Mouse (Mus musculus) sigmoid colon, adult 10 weeks (tissue): Measurements from ENCODE around the gene Cdkn2d. TPM values are rescaled to one million over a fixed set of nuclear protein-coding genes. Genes with fewer than 3 reads are reported as not detected.

Source experiments
- polyA plus RNA-seq: library from polyadenylated mRNA; stranded (reverse); fragments of 350-450 nt; fragmentation: Illumina TruSeq; extraction: RNeasy Lipid Tissue Mini Kit (QIAGEN cat#74804); gene quantifications from one replicate; pipeline ENCODE4 v1.2.3, GENCODE M21; 2014; ENCODE audit warnings: low read depth, low replicate concordance

The Cdkn2d gene
- polyA plus RNA-seq: 6.7 TPM

DNA sequence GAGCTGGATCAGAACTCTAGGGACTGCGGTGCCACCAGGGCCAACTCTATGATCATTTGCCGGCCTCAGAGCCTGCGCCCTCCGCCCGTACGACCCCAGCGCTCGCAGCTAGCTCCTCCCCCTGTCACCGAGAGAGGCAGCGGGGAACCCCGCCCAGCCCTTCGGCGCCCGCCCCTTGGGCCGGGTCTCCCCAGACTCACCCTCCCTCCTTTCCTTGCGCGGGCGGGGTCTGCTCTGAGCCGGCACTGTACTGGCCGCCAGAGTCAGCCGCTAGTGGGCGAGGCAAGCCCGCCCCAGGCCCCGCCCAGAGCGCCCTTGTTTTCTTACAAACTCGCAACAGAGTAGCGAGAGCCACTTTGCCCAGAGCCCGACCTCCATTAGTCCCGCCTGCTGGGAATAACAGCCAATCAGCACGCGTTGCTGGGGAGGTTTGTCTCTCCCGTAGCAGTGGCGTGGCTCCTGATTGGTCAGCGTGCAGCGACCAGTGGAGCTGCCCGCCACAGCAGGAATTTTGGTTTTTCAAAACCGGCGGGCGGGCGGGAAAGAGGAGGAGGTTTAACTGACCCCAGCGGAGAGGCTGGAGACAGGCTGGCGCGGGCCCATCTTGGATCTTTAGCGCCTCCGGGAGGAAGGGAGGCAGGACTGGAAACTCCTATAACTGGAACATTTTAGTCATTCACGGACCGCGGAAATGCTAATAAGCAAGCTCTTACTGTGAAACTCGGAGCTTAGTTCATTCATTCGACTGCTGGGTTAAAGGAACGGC is at the start of gene Cdkn2d:
TSS of gene Cdkn2d (minus strand) at position 386 of the 766 bp plus-strand sequence.

DNA sequence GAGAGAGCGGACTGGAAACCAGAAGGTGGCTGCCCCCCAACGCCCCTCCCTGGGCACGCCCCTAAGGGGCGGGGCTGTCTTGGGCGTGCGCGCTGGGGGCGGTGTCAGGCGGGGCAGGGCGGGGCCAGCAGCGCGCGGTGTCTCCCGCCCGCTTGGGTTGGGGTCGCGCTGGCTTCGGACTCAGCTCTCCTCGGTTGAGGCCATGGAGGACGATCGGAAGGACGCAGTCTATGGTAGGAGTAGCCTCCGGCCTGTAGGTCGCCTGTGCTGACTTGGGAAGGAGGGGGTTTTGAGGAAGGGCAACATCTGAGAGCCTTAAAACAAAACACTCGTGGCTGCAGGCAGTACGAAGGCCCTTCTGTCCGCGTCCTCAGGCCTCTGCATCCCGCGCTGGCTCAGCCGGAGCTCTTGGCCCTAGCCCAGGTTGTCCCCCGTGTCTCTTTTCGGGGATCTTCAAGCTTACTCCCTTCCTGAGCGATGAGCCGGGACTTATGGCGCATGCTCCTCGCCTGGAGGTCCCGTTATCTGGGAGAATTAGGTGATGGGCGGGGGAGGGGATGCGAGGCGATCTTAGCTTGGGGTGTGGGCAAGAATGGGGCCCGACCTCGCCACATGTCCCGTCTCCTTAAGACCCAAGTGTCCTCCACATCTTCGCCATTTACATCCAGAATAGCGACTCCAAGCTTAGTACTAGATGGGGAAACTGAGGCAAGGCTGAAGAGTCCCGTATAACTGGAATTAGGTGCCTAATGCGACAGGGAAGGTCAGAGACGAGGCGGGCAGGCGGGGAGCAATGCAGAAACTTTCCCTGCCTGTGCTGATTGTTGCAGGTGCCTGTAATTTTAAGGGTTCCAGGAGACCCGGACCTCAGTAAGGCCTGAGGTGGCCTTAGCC is 29.7 kb upstream of the Cdkn2d start, which contains the start of gene Slc44a2:
TSS of gene Slc44a2 (plus strand) at position 80 of the 894 bp plus-strand sequence.

DNA sequence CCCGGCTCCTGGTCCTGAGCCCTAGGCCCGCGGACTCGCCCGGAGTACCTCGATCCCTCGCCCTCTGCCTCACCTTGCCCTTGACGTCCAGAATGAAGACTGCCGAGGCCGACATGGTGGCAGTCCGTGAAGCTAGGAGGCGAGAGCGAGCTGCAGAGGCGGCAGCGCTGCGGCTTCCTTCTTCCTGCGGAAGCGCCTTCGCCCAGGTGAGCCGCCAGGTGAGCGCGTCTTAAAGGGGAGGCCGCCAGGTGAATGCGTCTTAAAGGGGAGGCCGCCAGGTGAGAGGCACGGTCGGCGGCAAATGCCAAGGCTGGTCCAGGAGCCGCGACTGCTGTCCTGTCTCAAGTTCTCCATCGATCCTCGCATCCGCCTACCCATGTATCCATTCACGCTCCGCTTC is 20.9 kb upstream of the Cdkn2d start, which contains the start of gene Ap1m2:
TSS of gene Ap1m2 (minus strand) at position 204 of the 400 bp plus-strand sequence.

DNA sequence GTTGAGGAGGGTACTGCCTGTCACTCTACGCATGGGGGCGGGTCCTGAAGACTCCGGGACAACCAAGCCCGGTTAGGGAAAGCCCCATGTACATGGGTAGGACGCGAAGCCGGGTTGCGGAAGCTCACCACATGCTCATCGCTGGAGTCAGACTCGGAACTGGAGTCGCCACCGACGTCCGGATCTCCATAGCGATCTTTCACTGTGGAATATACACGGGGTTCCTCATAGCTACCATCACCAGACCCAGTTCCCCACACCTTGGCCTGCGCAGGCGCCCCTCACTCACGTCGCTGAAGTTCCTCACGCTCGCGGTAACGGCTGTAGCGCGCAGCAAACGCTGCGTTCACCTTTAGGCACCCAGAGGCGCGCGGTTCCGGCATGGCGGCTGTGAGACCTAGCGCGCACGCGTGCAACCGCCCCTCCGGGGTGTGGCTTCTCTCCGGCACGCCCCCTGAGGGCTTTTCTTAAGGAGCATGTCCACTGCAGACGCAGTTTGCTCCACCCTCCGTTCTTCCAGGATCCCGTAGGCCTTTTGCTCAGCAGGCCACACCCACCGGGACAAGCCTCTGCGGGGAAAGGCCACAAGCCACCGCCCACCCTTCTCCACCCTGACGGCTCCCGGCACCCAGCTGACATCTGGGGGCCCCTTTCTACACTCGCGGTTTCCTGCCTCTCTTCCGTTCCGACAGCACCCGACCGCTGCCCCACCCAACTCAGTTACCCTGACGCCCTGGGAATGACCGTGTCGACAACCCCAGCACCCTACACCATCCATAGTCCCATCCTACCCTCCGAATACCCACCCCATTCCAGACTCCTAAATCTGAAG is 3.4 kb downstream of the Cdkn2d start, which contains the start of gene Kri1:
TSS of gene Kri1 (minus strand) at position 399 of the 832 bp plus-strand sequence.

DNA sequence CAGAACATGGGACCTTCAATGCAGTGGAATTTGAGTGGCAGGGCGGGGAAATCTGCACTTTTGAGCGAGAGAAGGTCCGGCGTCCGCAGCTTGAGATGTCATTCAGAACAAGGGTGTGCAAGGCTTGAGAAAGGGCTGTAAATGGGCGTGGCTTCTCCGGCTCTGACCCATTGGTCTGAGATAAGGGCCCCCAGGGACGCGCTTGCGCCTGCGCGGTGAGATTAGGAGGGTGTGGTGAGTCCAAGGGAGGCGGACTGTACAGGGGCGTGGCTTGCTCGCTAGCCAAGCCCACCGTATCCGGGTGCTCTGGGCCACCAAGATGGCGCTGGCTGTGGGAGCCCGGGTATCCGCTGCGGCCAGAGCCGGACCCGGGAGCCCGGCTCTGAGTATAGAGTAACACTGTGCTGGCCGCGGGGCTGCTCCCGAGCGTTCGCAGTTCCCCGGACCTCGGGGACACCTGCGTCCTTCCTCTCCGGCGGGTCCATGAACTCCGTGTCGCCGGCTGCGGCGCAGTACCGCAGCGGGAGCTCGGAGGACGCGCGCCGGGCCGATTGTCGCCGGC is 26.1 kb downstream of the Cdkn2d start, which contains the start of gene Atg4d:
TSS of gene Atg4d (plus strand) at position 294 of the 562 bp plus-strand sequence.

DNA sequence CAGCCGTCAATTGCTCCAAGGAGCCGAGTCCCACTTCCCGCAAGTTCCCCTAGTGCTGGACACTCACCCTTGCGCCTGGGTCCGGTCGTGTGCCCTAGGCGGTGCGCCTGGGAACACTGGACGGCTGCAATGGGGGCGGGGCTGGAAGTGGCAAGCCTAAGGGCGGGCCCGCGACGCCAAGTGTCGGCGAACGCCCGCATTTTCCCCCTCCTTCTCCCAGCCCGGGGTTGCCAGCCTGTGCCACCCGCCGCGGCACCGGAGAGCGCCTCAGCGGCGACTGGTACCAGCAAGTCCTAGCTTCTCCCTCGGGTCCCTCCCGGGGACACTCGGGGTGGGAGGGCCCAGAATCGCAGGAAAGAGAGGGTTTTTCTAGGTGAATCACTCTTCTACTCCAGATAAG is 42.9 kb downstream of the Cdkn2d start, which contains the start of gene S1pr5:
TSS of gene S1pr5 (minus strand) at position 118 of the 400 bp plus-strand sequence.

DNA sequence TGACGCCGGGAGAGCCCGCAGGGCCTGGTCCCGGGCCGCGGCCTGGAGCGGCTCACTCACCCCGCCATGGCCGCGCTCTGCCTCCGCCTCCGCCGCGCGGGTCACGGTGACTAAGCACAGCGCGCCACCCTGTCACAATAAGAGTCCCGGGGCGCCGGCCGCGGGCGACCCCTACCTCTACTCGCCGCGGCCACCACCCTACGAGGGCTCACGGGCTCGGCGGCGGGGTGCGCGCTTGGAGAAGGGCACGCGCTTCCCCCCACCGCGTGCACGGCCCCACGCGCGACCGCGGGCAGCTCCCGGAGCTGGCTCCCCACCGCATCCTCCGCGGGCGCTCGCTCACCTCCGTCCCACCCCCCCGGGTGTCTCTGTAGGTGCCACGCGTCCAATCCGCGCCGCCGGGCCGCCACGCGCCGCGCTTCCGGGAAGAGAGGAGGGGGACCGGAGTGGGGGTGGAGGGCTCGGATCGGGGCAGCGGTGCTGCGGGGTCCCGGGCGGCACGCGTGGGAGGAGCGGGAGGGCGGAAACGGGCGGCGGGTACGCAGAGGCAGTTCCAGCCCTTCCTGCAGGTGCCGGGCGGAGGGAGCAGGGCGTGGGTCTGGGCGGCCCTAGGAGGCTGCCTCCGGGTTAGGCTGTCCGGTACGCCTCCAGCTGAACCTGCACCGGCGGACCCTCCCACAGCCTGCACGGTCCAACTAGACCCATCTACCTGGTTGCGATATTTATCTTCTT is 52.3 kb downstream of the Cdkn2d start, which contains the start of gene Keap1:
TSS of gene Keap1 (minus strand) at position 629 of the 732 bp plus-strand sequence.

Other genes starting within 250 kb of the Cdkn2d start
- gene Zglp1, start 224.3 kb downstream of the Cdkn2d start, polyA plus RNA-seq: not detected
- gene Gm49373, start 218.3 kb downstream of the Cdkn2d start, polyA plus RNA-seq: not detected
- gene Fdx1l, start 217.8 kb downstream of the Cdkn2d start, polyA plus RNA-seq: 0.73 TPM
- gene Gm38431, start 199.4 kb downstream of the Cdkn2d start, polyA plus RNA-seq: 0.79 TPM
- gene Raver1, start 199.4 kb downstream of the Cdkn2d start, polyA plus RNA-seq: 9.6 TPM
- gene Tyk2, start 160.2 kb downstream of the Cdkn2d start, polyA plus RNA-seq: 3.4 TPM
- gene Cdc37, start 141.4 kb downstream of the Cdkn2d start, polyA plus RNA-seq: 6.8 TPM
- 0.85 TPM for gene Pde4a, start 125.7 kb downstream of the Cdkn2d start, polyA plus RNA-seq
- gene Keap1, start 52.0 kb downstream of the Cdkn2d start, polyA plus RNA-seq: 8.0 TPM
- 0.16 TPM for gene S1pr5, start 43.0 kb downstream of the Cdkn2d start, polyA plus RNA-seq
- gene Atg4d, start 26.1 kb downstream of the Cdkn2d start, polyA plus RNA-seq: 2.7 TPM
- gene Kri1, start 3.4 kb downstream of the Cdkn2d start, polyA plus RNA-seq: 3.2 TPM
- 10.9 TPM for gene Ap1m2, start 20.9 kb upstream of the Cdkn2d start, polyA plus RNA-seq
- gene Slc44a2, start 29.3 kb upstream of the Cdkn2d start, polyA plus RNA-seq: 16.9 TPM
- gene Ilf3, start 76.5 kb upstream of the Cdkn2d start, polyA plus RNA-seq: 17.0 TPM
- gene Qtrt1, start 120.4 kb upstream of the Cdkn2d start, polyA plus RNA-seq: not detected
- 32.2 TPM for gene Dnm2, start 133.5 kb upstream of the Cdkn2d start, polyA plus RNA-seq
- 0.63 TPM for gene Tmed1, start 218.8 kb upstream of the Cdkn2d start, polyA plus RNA-seq
- gene AB124611, start 234.8 kb upstream of the Cdkn2d start, polyA plus RNA-seq: 2.5 TPM